Mouse (Mus musculus) ovary, postnatal 10 days (tissue): ENCODE measurements around the gene Golga2.

Source experiments
- DNase-seq: peaks from one replicate; pipeline ENCODE4 v3.0.0; 2022; ENCODE audit warnings: low spot score

Golga2 gene

GRCm38 (mm10) chr2:32343351-32343671, 56.1 kb downstream of the Golga2 start:
- no peak for DNase-seq

- DNase-seq: no peak
Observed at GRCm38 (mm10) chr2:32344056-32344455, 56.9 kb downstream of the Golga2 start.

DNA sequence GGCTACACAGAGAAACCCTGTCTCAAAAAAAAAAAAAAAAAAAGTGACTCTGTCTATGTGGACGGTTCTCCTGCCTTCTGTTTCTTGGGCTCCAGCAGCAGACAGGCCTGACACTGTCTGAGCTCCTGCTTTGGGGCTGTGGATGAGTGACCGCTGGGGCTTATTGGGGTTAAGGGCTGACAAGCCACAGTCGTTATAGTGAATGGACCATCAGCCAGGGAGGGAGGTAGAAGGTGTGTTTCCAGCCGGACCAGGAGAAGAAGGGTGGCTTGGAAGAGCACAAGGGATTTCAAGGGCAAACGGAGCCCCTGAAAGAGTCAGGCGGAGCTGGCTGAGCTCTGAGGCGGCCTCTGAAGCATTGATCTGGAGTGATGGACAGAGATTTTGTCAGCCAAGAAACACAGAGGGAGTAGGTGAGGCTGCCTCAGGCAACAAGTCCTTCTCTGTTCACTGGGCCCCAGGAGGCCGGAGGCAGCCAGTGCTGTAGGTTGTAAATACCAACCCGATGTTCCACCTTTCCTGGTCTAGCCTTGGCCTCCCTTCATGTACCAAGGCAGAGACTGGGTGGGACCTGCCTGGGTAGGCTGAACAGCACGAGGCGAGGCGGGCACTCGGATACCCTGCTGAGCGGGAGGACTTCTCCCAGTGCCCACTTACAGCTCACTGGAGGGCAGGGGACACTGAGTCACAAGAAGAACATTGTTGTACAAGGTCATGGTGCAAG, 57.6 kb downstream of the Golga2 start:
- no peak for DNase-seq

DNA sequence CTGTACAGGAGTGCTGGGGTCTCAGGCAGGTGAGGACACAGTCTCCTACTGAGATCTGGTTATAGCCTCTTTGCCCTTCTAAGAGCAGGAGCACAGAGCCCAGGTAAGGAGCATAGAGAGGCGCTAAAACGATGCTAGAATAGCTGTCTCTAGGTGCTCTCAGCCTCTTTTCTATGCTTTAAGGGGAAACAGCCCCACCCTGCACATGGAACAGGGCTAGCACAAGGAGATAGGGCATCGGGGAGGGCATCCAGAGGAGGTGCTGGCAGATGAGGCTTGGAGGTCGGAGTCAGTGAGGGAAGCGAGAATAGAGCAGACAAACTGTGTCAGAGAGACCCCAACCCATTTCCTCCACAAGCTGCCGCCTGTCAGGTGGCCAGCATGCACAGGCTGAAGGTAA, 59.8 kb downstream of the Golga2 start:
- no peak for DNase-seq

DNA sequence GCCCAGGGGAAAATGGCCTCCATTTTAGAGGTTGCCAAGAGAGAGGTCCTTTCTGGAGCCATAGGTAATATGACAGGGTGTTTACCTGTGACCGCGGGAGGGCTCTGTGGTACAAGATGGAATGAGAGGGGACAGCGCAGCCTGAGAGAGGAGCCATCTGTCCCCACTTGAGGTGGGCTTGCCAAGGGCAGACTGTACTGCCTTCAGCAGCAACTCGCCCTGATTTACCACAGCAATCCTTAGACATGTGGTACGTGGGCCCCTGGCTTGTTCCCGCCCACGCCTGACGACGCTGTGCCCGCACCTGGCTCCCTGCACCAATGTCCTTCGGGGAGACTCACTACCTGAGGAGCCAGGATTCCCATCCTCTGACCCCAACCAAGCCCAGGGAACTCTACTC, 61.1 kb downstream of the Golga2 start:
- no peak for DNase-seq

- no peak for DNase-seq
Observed at GRCm38 (mm10) chr2:32349625-32350255, 62.6 kb downstream of the Golga2 start.

DNA sequence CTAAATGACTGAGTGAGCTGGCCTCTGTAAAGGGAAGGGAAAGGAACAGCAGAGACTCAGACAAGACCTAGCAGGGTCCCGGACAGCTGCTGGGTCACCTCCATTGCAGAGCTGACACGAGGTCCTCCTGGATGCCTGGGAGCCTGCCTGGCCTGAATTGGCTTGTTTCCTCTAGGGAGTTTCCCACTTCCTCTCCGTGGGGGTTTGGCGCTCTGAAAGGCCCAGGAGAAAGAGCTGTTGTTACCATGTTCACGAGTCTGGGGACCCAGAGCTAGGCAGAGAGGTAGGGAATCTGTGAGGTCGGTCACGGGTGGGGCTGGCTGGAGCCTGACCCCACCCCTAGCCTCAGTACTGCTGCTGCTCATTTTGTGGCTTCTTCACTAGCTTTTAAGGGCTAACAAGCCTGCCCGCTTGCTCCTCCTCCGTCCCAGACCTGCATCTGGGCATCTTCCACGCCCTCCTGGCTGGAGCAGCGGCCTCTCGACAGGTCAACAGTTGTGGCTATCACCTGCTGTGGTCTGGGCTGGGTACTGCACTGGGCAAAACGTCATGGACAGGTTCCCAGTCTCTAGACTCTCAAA, 63.4 kb downstream of the Golga2 start:
- no peak for DNase-seq

- DNase-seq: no peak
Observed at GRCm38 (mm10) chr2:32351471-32351961, 64.3 kb downstream of the Golga2 start.

- DNase-seq: no peak
Observed at GRCm38 (mm10) chr2:32352151-32353006, 65.2 kb downstream of the Golga2 start, which contains the start of gene Ciz1. TSS of gene Ciz1 (plus strand) at chr2:32352327.

- DNase-seq: peak; percentile 93
Observed at GRCm38 (mm10) chr2:32353007-32353542, 65.9 kb downstream of the Golga2 start, which contains the start of gene Dnm1. TSS of gene Dnm1 (minus strand) at chr2:32353338.

- no peak for DNase-seq
Observed at GRCm38 (mm10) chr2:32353836-32354235, 66.7 kb downstream of the Golga2 start.

DNA sequence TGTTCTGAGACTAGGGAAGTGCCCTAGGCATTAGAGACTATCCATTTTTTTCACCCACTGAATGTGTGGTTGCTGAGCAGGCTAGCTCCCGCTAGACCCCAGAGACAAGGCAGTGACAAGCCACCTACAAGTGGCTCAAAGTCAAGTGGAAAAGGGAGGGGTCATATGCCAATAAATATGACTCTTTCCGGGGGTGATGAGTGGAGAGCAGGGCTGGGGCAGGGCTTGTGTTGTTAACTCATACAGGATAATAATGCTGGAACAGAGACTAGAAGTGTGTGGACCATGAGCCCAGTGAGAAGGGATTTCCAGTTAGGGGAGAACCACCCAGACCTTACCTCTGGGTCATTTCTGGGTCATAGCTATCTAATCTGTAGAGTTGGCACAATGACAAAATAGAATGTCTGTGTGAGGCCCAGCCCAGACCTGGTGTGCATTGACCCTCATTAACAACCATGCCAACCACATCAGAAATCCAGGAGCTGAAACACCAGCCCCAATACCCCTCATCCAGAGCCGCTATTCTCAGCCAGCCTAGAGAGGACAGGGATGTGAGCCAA, 67.2 kb downstream of the Golga2 start:
- no peak for DNase-seq

DNA sequence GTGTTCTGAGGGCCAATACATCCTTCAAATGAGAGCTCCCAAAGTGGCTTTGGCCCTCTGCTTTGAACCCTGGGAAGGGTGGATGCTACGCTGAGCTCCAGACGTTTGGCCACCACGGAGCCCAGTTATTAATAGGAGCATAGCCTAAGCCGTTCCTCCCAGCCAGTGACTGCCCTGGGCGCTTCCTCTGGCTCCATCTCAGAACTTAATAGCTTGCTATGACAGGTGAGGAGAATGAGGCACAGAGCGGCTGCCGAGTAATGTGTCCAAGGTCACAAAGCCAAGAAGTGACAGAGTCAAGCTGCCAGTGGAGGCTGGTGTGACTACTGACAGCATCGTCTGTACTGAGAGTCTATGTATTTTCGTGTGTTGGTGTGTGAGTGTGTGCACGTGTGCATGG, 69.0 kb downstream of the Golga2 start:
- no peak for DNase-seq
